Comparison of ENCODE assay signal across 19 mouse cellular contexts in the genomic region with DNA sequence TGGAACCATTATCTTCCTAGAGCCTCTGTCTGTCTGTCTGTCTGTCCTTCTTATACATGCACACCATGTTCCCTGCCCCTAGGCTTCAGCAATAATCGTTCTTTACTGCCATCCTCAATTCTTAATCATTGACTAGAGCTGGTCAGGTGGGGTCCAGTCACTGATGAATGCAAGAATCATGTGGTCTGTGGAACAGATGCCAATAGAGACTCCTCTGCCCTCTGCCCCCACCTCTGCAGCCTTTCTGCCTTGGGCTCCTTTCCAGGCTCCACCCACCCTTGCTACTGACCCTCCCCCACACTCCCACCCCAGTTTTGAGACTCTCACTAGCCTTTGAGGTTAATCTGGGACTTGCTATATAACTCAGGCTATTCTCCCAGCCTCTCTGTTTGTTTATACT. TPM values are rescaled to one million over a fixed set of nuclear protein-coding genes. Genes with fewer than 3 reads are reported as not detected.
DNase-seq lines count a peak whose midpoint lies in the region; ATAC-seq lines count a peak whose summit lies in the region.
"Had no signal": no experiment of that assay in that cellular context is flagged by ENCODE, and none has a peak within 500 bp of the region (broad histone marks: within the 10 kb centered on the region; RNA-seq: fewer than 3 reads in every experiment).

No protein-coding gene starts in this region.

- WGBS in kidney, embryonic 16.5 days = 58% methylated on average over 1 of the region's 1 CpGs
- 88% methylated on average over 1 of the region's 1 CpGs for WGBS in forebrain, embryonic 11.5 days

- peak; percentile 84; the same call in 1 of the 2 replicates for ATAC-seq in kidney, embryonic 16.5 days (ENCODE audit: low FRiP score, low TSS enrichment)
- ATAC-seq in forebrain, embryonic 11.5 days (replicated peaks; ENCODE audit: low FRiP score) = no peak
- ATAC-seq: forebrain, embryonic 14.5 days had no signal

- H3K9ac ChIP-seq in kidney, embryonic 16.5 days (replicated peaks; ENCODE audit: low read length) = no peak overlapping the region
- no peak overlapping the region for H3K9ac ChIP-seq in forebrain, embryonic 11.5 days (ENCODE audit: low read length)
- H3K9ac ChIP-seq: heart, embryonic 13.5 days; hindbrain, embryonic 15.5 days had no signal

- no peak overlapping the region for H3K4me3 ChIP-seq in kidney, embryonic 16.5 days (ENCODE audit: low read length)
- H3K4me3 ChIP-seq in forebrain, embryonic 11.5 days (ENCODE audit: low read depth, low read length) = no peak overlapping the region
- H3K4me3 ChIP-seq: heart, embryonic 13.5 days; hindbrain, embryonic 15.5 days had no signal

- H3K4me1 ChIP-seq in kidney, embryonic 16.5 days (ENCODE audit: insufficient read depth, low read length) = no peaks in the 10 kb centered on the region; the same call in 1 of the 2 replicates
- H3K4me1 ChIP-seq in forebrain, embryonic 11.5 days (replicated peaks; ENCODE audit: control insufficient read depth, insufficient read depth, low read length) = peaks cover 11% of the 10 kb centered on the region

- no peaks in the 10 kb centered on the region for H3K9me3 ChIP-seq in kidney, embryonic 16.5 days (ENCODE audit: low read length)
- no peaks in the 10 kb centered on the region for H3K9me3 ChIP-seq in forebrain, embryonic 11.5 days (ENCODE audit: control insufficient read depth, low read length)
- H3K9me3 ChIP-seq: heart, embryonic 13.5 days; hindbrain, embryonic 15.5 days had no signal

- no peak overlapping the region for H3K4me2 ChIP-seq in kidney, embryonic 16.5 days (replicated peaks; ENCODE audit: low read depth, low read length)
- H3K4me2 ChIP-seq in forebrain, embryonic 11.5 days (ENCODE audit: low read depth, low read length, severe bottlenecking) = no peak overlapping the region
- H3K4me2 ChIP-seq: heart, embryonic 13.5 days; hindbrain, embryonic 15.5 days had no signal

- peak; percentile 60 for DNase-seq in R1 (ENCODE audit: low read depth, low spot score)
- peak; percentile 81 for DNase-seq in kidney, adult 11 months
- no peak for DNase-seq in right cerebral cortex, postnatal 36 days (ENCODE audit: low spot score in 2 of 2)
- DNase-seq in lung, postnatal 14 days = no peak
- DNase-seq in Muller cell, postnatal 12 days (ENCODE audit: inconsistent ontology term) = no peak
- no peak for DNase-seq in forebrain, embryonic 11.5 days (ENCODE audit: low spot score)
- DNase-seq: cerebellum, adult 8-10 months; gastrocnemius, postnatal 10 days; heart, adult 11 months; liver; lung, adult 18-20 months; right cerebral cortex, postnatal 14 days; thymus, adult 2 months had no signal

- no peaks in the 10 kb centered on the region for H3K36me3 ChIP-seq in kidney, embryonic 16.5 days (ENCODE audit: insufficient read depth, low read length)
- H3K36me3 ChIP-seq in forebrain, embryonic 11.5 days (ENCODE audit: control insufficient read depth, insufficient read depth, low read length) = no peaks in the 10 kb centered on the region
- H3K36me3 ChIP-seq: heart, embryonic 13.5 days; hindbrain, embryonic 15.5 days had no signal

- H3K27me3 ChIP-seq in kidney, embryonic 16.5 days (ENCODE audit: insufficient read depth, low read length) = no peaks in the 10 kb centered on the region
- no peaks in the 10 kb centered on the region for H3K27me3 ChIP-seq in forebrain, embryonic 11.5 days (ENCODE audit: control insufficient read depth, insufficient read depth, low read length)
- H3K27me3 ChIP-seq: heart, embryonic 13.5 days; hindbrain, embryonic 15.5 days had no signal

- 0 out of 2 replicates have a peak overlapping the region, but pooled peaks have one; percentile 13 for H3K27ac ChIP-seq in kidney, embryonic 16.5 days (ENCODE audit: low read length)
- no peak overlapping the region for H3K27ac ChIP-seq in forebrain, embryonic 11.5 days (ENCODE audit: low read depth, low read length)
- H3K27ac ChIP-seq: heart, embryonic 13.5 days; hindbrain, embryonic 15.5 days had no signal

RNA-seq across cellular contexts. Expression of gene Kcnk5, which starts 38.2 kb away (rescaled TPM):
- 21.9 and 22.7 TPM in 2 replicates for polyA plus RNA-seq in kidney, embryonic 16.5 days (2015; fragmentation: Nextera tagmentation; extraction: Ambion mirVana)
- polyA plus RNA-seq in forebrain, embryonic 11.5 days (2014; fragmentation: Nextera tagmentation; extraction: Ambion mirVana) = 14.9 and 15.4 TPM in 2 replicates

RNA-seq across cellular contexts. Expression of gene Kcnk16, which starts 49.1 kb away (rescaled TPM):
- not detected in 2 replicates for polyA plus RNA-seq in kidney, embryonic 16.5 days (2015; fragmentation: Nextera tagmentation; extraction: Ambion mirVana)
- polyA plus RNA-seq in forebrain, embryonic 11.5 days (2014; fragmentation: Nextera tagmentation; extraction: Ambion mirVana) = not detected in 2 replicates
- polyA plus RNA-seq: cortical plate, adult 2 months; forebrain, embryonic 14.5 days; hindbrain, embryonic 15.5 days; midbrain, postnatal 0 days had no signal

Comparison
In these comparisons a context has a peak if more than half of its experiments do, and no peak if none do; other contexts are left out.
1. DNase-seq: peak in R1 (single experiment) and kidney, adult 11 months (single experiment); none in right cerebral cortex, postnatal 36 days (0 of 2), lung, postnatal 14 days (single experiment), Muller cell, postnatal 12 days (single experiment) and forebrain, embryonic 11.5 days (single experiment).